Mouse (Mus musculus) bone marrow, adult 2 months (tissue): ENCODE results near the gene Sbno2. TPM values are rescaled to one million over a fixed set of nuclear protein-coding genes. Genes with fewer than 3 reads are reported as not detected.

Source experiments
- H3K27ac ChIP-seq: fragments of 200-500 bp; 2 replicates; pipeline ENCODE4 v1.5.1; 2012; ENCODE audit warnings: low read depth, mild to moderate bottlenecking, control low read depth, inconsistent platforms, low read length; ENCODE audit not compliant: control insufficient read depth, poor library complexity, insufficient read depth
- H3K4me1 ChIP-seq: fragments of 200-500 bp; 2 replicates; pipeline ENCODE4 v1.6.1; 2011; ENCODE audit warnings: low read length; ENCODE audit not compliant: control insufficient read depth, insufficient read depth
- H3K4me3 ChIP-seq: fragments of 200-500 bp; replicated peaks from 2 replicates; pipeline ENCODE3; 2011; ENCODE audit warnings: mild to moderate bottlenecking, low read depth, low read length, control low read depth; ENCODE audit not compliant: control insufficient read depth
- CTCF ChIP-seq: fragments of 200-500 bp; IDR thresholded peaks from 2 replicates; pipeline ENCODE4 v1.5.1; 2011; ENCODE audit warnings: low read length, control low read depth; ENCODE audit not compliant: control insufficient read depth, insufficient read depth
- POLR2A ChIP-seq: fragments of 200-500 bp; IDR thresholded peaks from 2 replicates; pipeline ENCODE4 v1.6.1; 2011; ENCODE audit warnings: low read depth, mild to moderate bottlenecking, control low read depth, low read length, borderline replicate concordance; ENCODE audit not compliant: control insufficient read depth
- WGBS: fragments of 180-500 bp; shearing (Covaris S2); methylation state at CpG from one replicate; pipeline ENCODE4 v1.1.7; 2018; 5-methylcytosine and 5-hydroxymethylcytosine counted together
- polyA plus RNA-seq: library from polyadenylated mRNA; stranded (reverse); fragments of >200 nt; gene quantifications from 2 replicates; pipeline ENCODE4 v1.2.4, GENCODE M21; 2011; ENCODE audit warnings: low replicate concordance; ENCODE audit not compliant: missing spikeins, insufficient read depth, insufficient read length

Sbno2 gene
- polyA plus RNA-seq, 1 experiment = 83.8 TPM

GRCm38 (mm10) chr10:80011740-80012139, 93.6 kb downstream of the Sbno2 start:
- no peak overlapping the region for H3K4me3 ChIP-seq
- TF ChIP-seq CTCF = no peak
- TF ChIP-seq POLR2A = no peak
- H3K27ac ChIP-seq = no peak overlapping the region
- peaks cover 5% of the 10 kb centered on the region; the same call in 1 of the 2 replicates for H3K4me1 ChIP-seq
- 95% methylated on average over 6 of the region's 6 CpGs for WGBS

Other genes starting within 250 kb of the Sbno2 start
- gene Prtn3, start 231.1 kb downstream of the Sbno2 start, polyA plus RNA-seq = 143 and 259 TPM in 2 replicates
- 16.4 and 32.4 TPM in 2 replicates for gene Plppr3, start 230.9 kb downstream of the Sbno2 start, polyA plus RNA-seq
- 102 and 162 TPM in 2 replicates for gene Elane, start 219.3 kb downstream of the Sbno2 start, polyA plus RNA-seq
- gene Cfd, start 214.7 kb downstream of the Sbno2 start, polyA plus RNA-seq = 20.0 TPM in 1 of 2 replicates, not detected in the other
- 12.3 and 19.2 TPM in 2 replicates for gene Med16, start 196.6 kb downstream of the Sbno2 start, polyA plus RNA-seq
- gene Gm26602, start 194.7 kb downstream of the Sbno2 start, polyA plus RNA-seq = not detected in 2 replicates
- gene Kiss1r, start 188.6 kb downstream of the Sbno2 start, polyA plus RNA-seq = 1.5 TPM in 1 of 2 replicates, not detected in the other
- 182 and 197 TPM in 2 replicates for gene R3hdm4, start 184.4 kb downstream of the Sbno2 start, polyA plus RNA-seq
- 12.4 and 27.6 TPM in 2 replicates for gene Arid3a, start 178.5 kb downstream of the Sbno2 start, polyA plus RNA-seq
- 26.7 and 43.3 TPM in 2 replicates for gene Wdr18, start 145.4 kb downstream of the Sbno2 start, polyA plus RNA-seq
- not detected in 2 replicates for gene Grin3b, start 134.9 kb downstream of the Sbno2 start, polyA plus RNA-seq
- gene Tmem259, start 121.2 kb downstream of the Sbno2 start, polyA plus RNA-seq = 78.6 and 131 TPM in 2 replicates
- 41.7 and 92.4 TPM in 2 replicates for gene Cnn2, start 117.0 kb downstream of the Sbno2 start, polyA plus RNA-seq
- 54.3 and 96.9 TPM in 2 replicates for gene Abca7, start 109.1 kb downstream of the Sbno2 start, polyA plus RNA-seq
- 111 and 291 TPM in 2 replicates for gene Arhgap45, start 88.9 kb downstream of the Sbno2 start, polyA plus RNA-seq
- gene Polr2e, start 65.8 kb downstream of the Sbno2 start, polyA plus RNA-seq = 35.6 and 44.5 TPM in 2 replicates
- 948 and 2,392 TPM in 2 replicates for gene Gpx4, start 58.4 kb downstream of the Sbno2 start, polyA plus RNA-seq
- gene Stk11, start 10.2 kb upstream of the Sbno2 start, polyA plus RNA-seq = 197 and 344 TPM in 2 replicates
- gene Atp5d, start 33.1 kb upstream of the Sbno2 start, polyA plus RNA-seq = 131 and 178 TPM in 2 replicates
- 3.4 and 3.7 TPM in 2 replicates for gene Cbarp, start 35.3 kb upstream of the Sbno2 start, polyA plus RNA-seq
- 36.0 and 53.2 TPM in 2 replicates for gene Midn, start 42.7 kb upstream of the Sbno2 start, polyA plus RNA-seq
- gene Cirbp, start 60.4 kb upstream of the Sbno2 start, polyA plus RNA-seq = 200 and 277 TPM in 2 replicates
- gene 1600002K03Rik, start 67.4 kb upstream of the Sbno2 start, polyA plus RNA-seq = 8.8 and 23.7 TPM in 2 replicates
- 0.70 TPM in 1 of 2 replicates, not detected in the other for gene Efna2, start 73.9 kb upstream of the Sbno2 start, polyA plus RNA-seq
- 64.4 and 77.5 TPM in 2 replicates for gene Mum1, start 120.9 kb upstream of the Sbno2 start, polyA plus RNA-seq
- gene Ndufs7, start 143.6 kb upstream of the Sbno2 start, polyA plus RNA-seq = 72.4 and 80.0 TPM in 2 replicates
- 1.7 and 5.8 TPM in 2 replicates for gene Gamt, start 155.4 kb upstream of the Sbno2 start, polyA plus RNA-seq
- 75.7 and 150 TPM in 2 replicates for gene Dazap1, start 155.9 kb upstream of the Sbno2 start, polyA plus RNA-seq
- gene Rps15, start 186.9 kb upstream of the Sbno2 start, polyA plus RNA-seq = 1,765 and 2,445 TPM in 2 replicates
- 0.17 TPM in 1 of 2 replicates, not detected in the other for gene Apc2, start 190.4 kb upstream of the Sbno2 start, polyA plus RNA-seq
- 40.8 and 52.1 TPM in 2 replicates for gene 2310011J03Rik, start 215.0 kb upstream of the Sbno2 start, polyA plus RNA-seq
- gene Pcsk4, start 223.9 kb upstream of the Sbno2 start, polyA plus RNA-seq = 1.4 TPM in 1 of 2 replicates, not detected in the other
- gene Reep6, start 224.4 kb upstream of the Sbno2 start, polyA plus RNA-seq = 4.2 and 6.5 TPM in 2 replicates
- gene Adamtsl5, start 242.8 kb upstream of the Sbno2 start, polyA plus RNA-seq = 3.0 and 8.6 TPM in 2 replicates